Mouse (Mus musculus) erythroblast, embryonic 14.5 days (primary cell): ENCODE measurements around the gene Usp36. TPM values are rescaled to one million over a fixed set of nuclear protein-coding genes. Genes with fewer than 3 reads are reported as not detected.

Experiments
- H3K27me3 ChIP-seq: 2 replicates; pipeline ENCODE4 v1.6.1; 2012; ENCODE audit warnings: inconsistent platforms; ENCODE audit not compliant: control insufficient read depth
- H3K36me3 ChIP-seq: 2 replicates; pipeline ENCODE4 v1.6.1; 2012; ENCODE audit warnings: mild to moderate bottlenecking, inconsistent platforms; ENCODE audit not compliant: control insufficient read depth
- H3K4me1 ChIP-seq: 2 replicates; pipeline ENCODE4 v1.6.1; 2012; ENCODE audit warnings: inconsistent platforms; ENCODE audit not compliant: control insufficient read depth
- H3K4me3 ChIP-seq: replicated peaks from 2 replicates; pipeline ENCODE3; 2012; ENCODE audit warnings: moderate library complexity, mild to moderate bottlenecking, inconsistent platforms
- H3K9me3 ChIP-seq: 2 replicates; pipeline ENCODE4 v1.6.1; 2012; ENCODE audit warnings: low read length, inconsistent platforms, mixed read lengths; ENCODE audit not compliant: control insufficient read depth
- GATA1 ChIP-seq: IDR thresholded peaks from 2 replicates; pipeline ENCODE4 v1.6.1; 2012; ENCODE audit warnings: low read length, inconsistent platforms, mixed read lengths
- TAL1 ChIP-seq: IDR thresholded peaks from 3 replicates; pipeline ENCODE4 v1.6.1; 2012; ENCODE audit warnings: low read length, inconsistent platforms, mixed read lengths
- polyA plus RNA-seq: library from polyadenylated mRNA; stranded (reverse); fragments of >175 nt; gene quantifications from 2 replicates; pipeline ENCODE4 v1.2.3, GENCODE M21; 2012

Usp36 gene
- polyA plus RNA-seq, 1 experiment = 0.37 TPM

GRCm38 (mm10) chr11:118287573-118287972, 2.5 kb downstream of the Usp36 start:
- Histone ChIP-seq H3K27me3 (peaks cover 5% of the 10 kb centered on the region), H3K9me3 (no peaks in the 10 kb centered on the region), H3K4me3 (no peak overlapping the region), H3K4me1 (peaks cover 27% of the 10 kb centered on the region), H3K36me3 (peaks cover 50% of the 10 kb centered on the region)
- TF ChIP-seq TAL1 (no peak), GATA1 (no peak)

DNA sequence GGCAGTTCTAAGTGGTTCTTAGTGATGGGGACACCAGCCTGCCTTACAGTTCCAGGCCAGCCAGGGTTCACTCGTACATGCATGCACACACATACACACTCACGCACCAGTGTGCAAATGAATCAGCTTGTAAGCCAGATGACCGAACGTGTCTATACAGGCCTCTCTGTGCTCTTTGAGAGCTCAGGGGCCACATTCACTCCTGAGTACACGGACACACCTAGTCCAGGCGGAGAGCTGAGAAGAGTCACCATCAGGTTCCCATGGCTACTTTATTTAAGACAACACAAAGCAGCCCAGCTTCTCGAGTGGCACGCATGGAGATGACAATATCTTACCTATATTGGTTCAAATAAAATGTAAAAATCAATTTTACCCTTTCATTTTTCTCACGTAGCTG, 3.6 kb downstream of the Usp36 start:
- Histone ChIP-seq H3K4me3 (no peak overlapping the region), H3K9me3 (no peaks in the 10 kb centered on the region), H3K4me1 (peaks cover 27% of the 10 kb centered on the region), H3K27me3 (no peaks in the 10 kb centered on the region), H3K36me3 (peaks cover 61% of the 10 kb centered on the region)
- TF ChIP-seq GATA1 (no peak), TAL1 (no peak)

GRCm38 (mm10) chr11:118285791-118286190, 4.3 kb downstream of the Usp36 start:
- Histone ChIP-seq H3K4me1 (peaks cover 26% of the 10 kb centered on the region), H3K9me3 (no peaks in the 10 kb centered on the region), H3K4me3 (no peak overlapping the region), H3K36me3 (peaks cover 66% of the 10 kb centered on the region), H3K27me3 (no peaks in the 10 kb centered on the region)
- TF ChIP-seq GATA1 (no peak), TAL1 (no peak)

- Histone ChIP-seq H3K4me1 (no peaks in the 10 kb centered on the region), H3K4me3 (no peak overlapping the region), H3K36me3 (peaks cover 97% of the 10 kb centered on the region), H3K27me3 (no peaks in the 10 kb centered on the region), H3K9me3 (no peaks in the 10 kb centered on the region)
- TF ChIP-seq TAL1 (no peak), GATA1 (no peak)
Observed at GRCm38 (mm10) chr11:118280218-118280617, 9.8 kb downstream of the Usp36 start.

DNA sequence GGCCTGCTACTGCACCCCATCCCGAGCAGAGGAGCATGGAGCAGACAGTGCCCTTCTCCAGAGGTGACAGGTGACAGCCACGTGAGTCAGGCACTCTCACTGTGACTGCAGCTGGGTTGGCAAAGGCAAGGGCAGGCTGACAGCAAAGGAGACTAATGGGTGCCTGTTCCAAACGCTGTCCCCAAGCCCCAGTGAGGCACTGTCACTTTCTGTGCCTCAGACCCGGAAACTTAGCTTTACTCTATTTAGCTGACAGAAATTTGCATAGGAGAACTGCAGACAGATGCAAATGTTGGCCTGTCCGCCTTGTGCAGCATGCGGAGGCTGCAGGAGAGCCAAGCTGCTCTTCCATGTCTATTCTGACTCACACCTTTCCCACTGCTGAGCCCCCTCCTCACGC, 13.7 kb downstream of the Usp36 start:
- Histone ChIP-seq H3K4me3 (no peak overlapping the region), H3K9me3 (no peaks in the 10 kb centered on the region), H3K36me3 (peaks cover 94% of the 10 kb centered on the region), H3K27me3 (no peaks in the 10 kb centered on the region), H3K4me1 (no peaks in the 10 kb centered on the region)
- TF ChIP-seq GATA1 (no peak), TAL1 (no peak)

DNA sequence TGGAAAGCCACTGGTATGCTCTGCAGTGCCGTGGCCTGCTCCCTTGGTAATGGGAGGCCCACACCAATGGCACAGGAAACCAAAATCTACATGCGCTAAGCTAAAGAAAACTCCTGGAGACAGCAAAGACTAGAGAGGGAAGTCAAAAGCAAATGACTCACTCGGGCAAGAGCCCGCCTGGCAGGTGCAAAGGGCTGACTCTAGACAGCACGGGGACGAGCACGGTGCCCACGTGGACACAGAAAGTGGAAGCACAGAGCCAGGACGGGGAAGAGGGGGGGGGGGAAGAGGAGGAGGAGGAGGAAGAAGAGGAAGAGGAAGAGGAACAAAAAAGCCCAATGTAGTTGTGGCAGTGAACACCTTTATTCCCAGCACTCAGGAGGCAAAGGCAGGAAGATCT, 15.0 kb downstream of the Usp36 start:
- Histone ChIP-seq H3K4me1 (no peaks in the 10 kb centered on the region), H3K9me3 (no peaks in the 10 kb centered on the region), H3K27me3 (no peaks in the 10 kb centered on the region), H3K36me3 (peaks cover 91% of the 10 kb centered on the region), H3K4me3 (no peak overlapping the region)
- no peak for TF ChIP-seq GATA1
- TF ChIP-seq TAL1 = no peak

DNA sequence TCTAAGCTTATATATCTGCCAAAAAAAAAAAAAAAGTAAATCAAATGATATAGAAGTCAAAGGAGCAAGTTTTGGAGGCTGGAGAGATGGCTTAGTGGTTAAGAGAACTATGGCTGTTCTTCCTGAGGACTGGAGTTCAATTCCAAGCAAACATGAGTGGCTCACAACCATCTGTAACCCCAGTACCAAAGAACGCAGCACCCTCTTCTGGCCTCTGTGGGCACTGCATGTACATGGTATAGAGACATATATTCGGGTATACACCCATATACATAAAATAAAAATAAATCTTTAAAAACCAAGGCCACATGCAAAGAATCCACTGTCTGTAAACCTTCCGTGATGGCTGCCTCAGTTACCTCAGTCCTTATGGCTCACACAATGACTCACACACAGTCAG, 20.2 kb downstream of the Usp36 start:
- Histone ChIP-seq H3K9me3 (no peaks in the 10 kb centered on the region), H3K27me3 (no peaks in the 10 kb centered on the region), H3K4me1 (no peaks in the 10 kb centered on the region), H3K4me3 (no peak overlapping the region), H3K36me3 (peaks cover 84% of the 10 kb centered on the region)
- TF ChIP-seq GATA1 (no peak), TAL1 (no peak)

DNA sequence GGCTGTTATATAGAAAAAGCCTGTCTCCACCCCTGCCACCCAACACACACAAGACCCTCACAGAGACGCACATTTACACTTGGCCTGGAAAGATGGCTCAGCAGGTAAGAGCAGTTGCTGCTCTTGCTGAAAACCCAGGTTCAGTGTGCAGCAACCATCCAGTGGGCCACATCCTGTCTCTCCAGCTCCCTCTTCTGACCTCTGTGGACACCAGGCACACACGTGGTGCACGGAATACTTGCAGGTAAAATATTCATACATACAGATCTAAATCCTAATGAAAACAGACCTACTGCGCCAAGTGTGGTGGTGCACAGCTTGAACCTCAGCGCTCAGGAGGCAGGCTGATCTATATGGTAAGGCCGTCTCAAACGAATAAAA, 23.4 kb downstream of the Usp36 start:
- peaks cover 85% of the 10 kb centered on the region for H3K36me3 ChIP-seq
- no peaks in the 10 kb centered on the region for H3K4me1 ChIP-seq
- H3K9me3 ChIP-seq = no peaks in the 10 kb centered on the region
- no peaks in the 10 kb centered on the region for H3K27me3 ChIP-seq
- no peak overlapping the region for H3K4me3 ChIP-seq
- TF ChIP-seq GATA1 (no peak), TAL1 (no peak)

DNA sequence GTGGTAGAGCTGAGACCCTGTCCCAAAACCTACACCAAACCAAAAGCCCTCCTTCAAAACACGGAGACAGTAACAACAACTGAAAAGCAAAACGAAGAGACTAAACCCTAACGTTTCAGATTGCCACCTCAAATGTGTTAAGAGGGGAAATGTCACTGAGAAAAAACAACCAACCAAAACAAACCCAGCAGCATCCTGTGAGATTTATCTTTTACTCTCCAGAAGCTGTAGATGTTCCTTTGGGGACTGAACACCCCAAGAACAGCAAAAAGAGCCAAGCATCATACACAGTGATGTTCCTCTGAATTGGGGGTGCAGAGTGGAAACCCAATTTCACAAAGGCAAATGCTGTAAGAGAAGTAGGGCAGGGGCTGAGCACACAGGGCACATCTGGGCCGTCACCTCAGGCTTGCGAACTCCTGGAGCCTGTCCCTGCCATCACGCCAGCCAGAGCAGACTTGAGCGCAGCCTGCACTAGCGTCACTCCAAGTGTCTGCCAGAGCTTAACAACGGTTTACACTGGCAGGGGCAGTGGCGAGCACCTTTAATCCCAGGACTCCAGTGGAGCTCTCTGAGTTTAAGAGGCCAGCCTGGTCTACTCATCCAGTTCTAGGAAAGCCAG, 23.9 kb downstream of the Usp36 start:
- Histone ChIP-seq H3K27me3 (no peaks in the 10 kb centered on the region), H3K9me3 (no peaks in the 10 kb centered on the region), H3K4me3 (no peak overlapping the region), H3K36me3 (peaks cover 88% of the 10 kb centered on the region), H3K4me1 (no peaks in the 10 kb centered on the region)
- TF ChIP-seq TAL1 (no peak), GATA1 (no peak)

DNA sequence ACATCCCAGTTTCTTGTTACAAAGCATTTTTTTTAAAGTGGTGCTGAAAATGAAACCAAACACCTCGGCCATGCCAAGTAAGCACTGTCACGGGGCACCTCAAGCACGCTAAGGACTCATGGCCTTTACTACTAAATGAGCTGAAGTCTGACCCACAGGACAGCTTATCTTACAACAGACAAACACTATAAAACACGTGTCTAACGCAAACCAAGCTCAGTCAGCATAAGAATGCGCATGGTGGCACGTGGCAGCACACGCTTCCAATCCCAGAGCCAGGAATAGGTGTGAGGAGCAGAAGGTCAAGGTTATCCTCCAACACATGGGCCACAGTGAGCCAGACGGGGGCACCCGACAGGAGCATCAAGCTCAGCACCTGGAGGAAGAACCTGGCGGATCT, 24.4 kb downstream of the Usp36 start:
- peaks cover 90% of the 10 kb centered on the region for H3K36me3 ChIP-seq
- no peaks in the 10 kb centered on the region for H3K9me3 ChIP-seq
- H3K4me3 ChIP-seq = no peak overlapping the region
- no peaks in the 10 kb centered on the region for H3K4me1 ChIP-seq
- no peaks in the 10 kb centered on the region for H3K27me3 ChIP-seq
- TF ChIP-seq TAL1 (no peak), GATA1 (no peak)
